In the genomic region with DNA sequence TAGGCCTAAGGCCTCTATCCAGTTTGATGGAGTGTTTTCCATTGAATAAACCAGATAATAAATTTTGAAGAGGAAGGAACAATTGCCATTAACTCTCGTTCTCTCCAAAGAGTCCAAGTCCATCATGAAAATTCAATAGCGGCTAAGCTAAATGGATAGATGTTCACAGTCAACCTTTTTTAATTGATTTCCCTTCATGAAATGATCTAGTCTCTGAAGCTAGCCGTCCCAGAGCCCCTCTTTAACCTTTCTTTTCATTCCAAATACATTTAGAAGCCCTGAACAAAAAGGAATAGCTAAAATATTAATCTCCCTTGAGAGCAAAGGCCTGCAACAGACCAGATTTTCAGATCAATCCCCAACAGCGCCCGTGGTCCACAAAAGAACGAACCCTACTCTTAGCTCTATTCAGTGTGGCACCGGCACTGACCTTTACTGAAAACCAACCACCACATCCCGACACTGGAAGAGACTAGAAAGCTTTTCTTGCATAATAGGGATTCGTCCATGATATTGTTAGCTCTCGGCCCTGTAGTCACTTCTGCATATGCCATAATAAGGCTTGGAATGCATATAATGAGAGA, we compare ENCODE assay signal across 17 mouse cellular contexts.
DNase-seq lines count a peak whose midpoint lies in the region; ATAC-seq and TF ChIP-seq lines count a peak whose summit lies in the region.
"Had no signal": no experiment of that assay in that cellular context is flagged by ENCODE, and none has a peak within 500 bp of the region (broad histone marks: within the 10 kb centered on the region; RNA-seq: fewer than 3 reads in every experiment).

No protein-coding gene starts in this region.

- no peak overlapping the region for H3K9ac ChIP-seq in forebrain, postnatal 0 days
- no peak overlapping the region for H3K9ac ChIP-seq in forebrain, embryonic 15.5 days (replicated peaks)
- no peak overlapping the region for H3K9ac ChIP-seq in midbrain, embryonic 15.5 days

- peaks cover 90% of the 10 kb centered on the region for H3K27me3 ChIP-seq in forebrain, embryonic 10.5 days (ENCODE audit: poor library complexity, severe bottlenecking)
- no peaks in the 10 kb centered on the region for H3K27me3 ChIP-seq in forebrain, postnatal 0 days (ENCODE audit: insufficient read depth, low read length)
- H3K27me3 ChIP-seq in forebrain, embryonic 15.5 days, result no peaks in the 10 kb centered on the region
- 0 out of 2 replicates have a peak, but pooled peaks cover 7% of the 10 kb centered on the region for H3K27me3 ChIP-seq in midbrain, embryonic 15.5 days (replicated peaks)

- no peak for ATAC-seq in forebrain, postnatal 0 days
- ATAC-seq in forebrain, embryonic 15.5 days (replicated peaks), result no peak
- no peak for ATAC-seq in midbrain, embryonic 15.5 days (replicated peaks)

- peak; percentile 55 for DNase-seq in forebrain, embryonic 10.5 days (ENCODE audit: extremely low spot score, low spot score)
- no peak for DNase-seq in forebrain, postnatal 0 days
- DNase-seq in embryo, embryonic 10.5 days (ENCODE audit: low spot score), result peak; percentile 68
- DNase-seq in frontal cortex, postnatal 10 days (ENCODE audit: low spot score in 2 of 2), result no peak
- no peak for DNase-seq in gastrocnemius, adult 8-10 months (ENCODE audit: low spot score in 2 of 2)
- DNase-seq in thymus, postnatal 36 days, result no peak
- DNase-seq: adrenal gland, postnatal 10 days; cerebellum, adult 11-12 months; cerebellum, postnatal 25 days; gastrocnemius, postnatal 10 days; heart, adult 2 months; lung, postnatal 10 days; right cerebral cortex, postnatal 4 days; thymus, postnatal 14 days had no signal

- H3K9me3 ChIP-seq in forebrain, embryonic 10.5 days, result no peaks in the 10 kb centered on the region
- no peaks in the 10 kb centered on the region for H3K9me3 ChIP-seq in forebrain, postnatal 0 days (ENCODE audit: low read length)
- no peaks in the 10 kb centered on the region for H3K9me3 ChIP-seq in forebrain, embryonic 15.5 days
- H3K9me3 ChIP-seq in midbrain, embryonic 15.5 days, result no peaks in the 10 kb centered on the region

- no peak overlapping the region for H3K4me2 ChIP-seq in forebrain, postnatal 0 days (ENCODE audit: low read depth)
- no peak overlapping the region for H3K4me2 ChIP-seq in forebrain, embryonic 15.5 days (replicated peaks)
- no peak overlapping the region for H3K4me2 ChIP-seq in midbrain, embryonic 15.5 days

- no peak for TF ChIP-seq CTCF in forebrain, postnatal 0 days (IDR thresholded peaks at IDR 0.05; ENCODE audit: low read depth)

- H3K4me1 ChIP-seq in forebrain, embryonic 10.5 days, result peaks cover 81% of the 10 kb centered on the region
- H3K4me1 ChIP-seq in forebrain, postnatal 0 days (ENCODE audit: insufficient read depth), result peaks cover 9% of the 10 kb centered on the region; the same call in 1 of the 2 replicates
- H3K4me1 ChIP-seq in forebrain, embryonic 15.5 days, result peaks cover 68% of the 10 kb centered on the region
- peaks cover 72% of the 10 kb centered on the region for H3K4me1 ChIP-seq in midbrain, embryonic 15.5 days

- H3K36me3 ChIP-seq in forebrain, embryonic 10.5 days (replicated peaks), result no peaks in the 10 kb centered on the region
- H3K36me3 ChIP-seq in forebrain, postnatal 0 days (ENCODE audit: insufficient read depth), result no peaks in the 10 kb centered on the region
- H3K36me3 ChIP-seq in forebrain, embryonic 15.5 days, result no peaks in the 10 kb centered on the region
- H3K36me3 ChIP-seq in midbrain, embryonic 15.5 days (replicated peaks), result 0 out of 2 replicates have a peak, but pooled peaks cover 3% of the 10 kb centered on the region

- 34% methylated on average over 10 of the region's 10 CpGs for WGBS in forebrain, embryonic 10.5 days
- WGBS in forebrain, postnatal 0 days, result 29% methylated on average over 10 of the region's 10 CpGs
- 13% methylated on average over 10 of the region's 10 CpGs for WGBS in forebrain, embryonic 15.5 days
- WGBS in midbrain, embryonic 15.5 days, result 27% methylated on average over 10 of the region's 10 CpGs

- no peak overlapping the region for H3K4me3 ChIP-seq in forebrain, embryonic 10.5 days
- no peak overlapping the region for H3K4me3 ChIP-seq in forebrain, postnatal 0 days (ENCODE audit: low read depth, low read length)
- H3K4me3 ChIP-seq in forebrain, embryonic 15.5 days, result no peak overlapping the region
- no peak overlapping the region for H3K4me3 ChIP-seq in midbrain, embryonic 15.5 days
- H3K4me3 ChIP-seq: heart, adult 2 months; megakaryocyte, embryonic 14.5 days had no signal

- peak overlapping the region; percentile 58 for H3K27ac ChIP-seq in forebrain, embryonic 10.5 days
- no peak overlapping the region for H3K27ac ChIP-seq in forebrain, postnatal 0 days (ENCODE audit: low read depth, low read length)
- peak overlapping the region; percentile 52 for H3K27ac ChIP-seq in forebrain, embryonic 15.5 days (replicated peaks)
- H3K27ac ChIP-seq in midbrain, embryonic 15.5 days, result peak overlapping the region; percentile 55

Comparison
In these comparisons a context has a peak if more than half of its experiments do, and no peak if none do; other contexts are left out.
1. DNase-seq: peak in forebrain, embryonic 10.5 days (single experiment) and embryo, embryonic 10.5 days (single experiment); none in forebrain, postnatal 0 days (single experiment), frontal cortex, postnatal 10 days (0 of 2), gastrocnemius, adult 8-10 months (0 of 2) and thymus, postnatal 36 days (0 of 2).